In genomic region chr2:72313312-72313711, GRCm38 (mm10) we compare ENCODE assay signal across 16 mouse cellular contexts. TPM values are rescaled to one million over a fixed set of nuclear protein-coding genes. Genes with fewer than 3 reads are reported as not detected.
DNase-seq lines count a peak whose midpoint lies in the region; ATAC-seq and TF ChIP-seq lines count a peak whose summit lies in the region.
"Had no signal": no experiment of that assay in that cellular context is flagged by ENCODE, and none has a peak within 500 bp of the region (broad histone marks: within the 10 kb centered on the region; RNA-seq: fewer than 3 reads in every experiment).

No protein-coding gene starts in this region.

- no peaks in the 10 kb centered on the region for H3K9me3 ChIP-seq in erythroblast, embryonic 14.5 days (ENCODE audit: control insufficient read depth, low read length)
- no peaks in the 10 kb centered on the region for H3K9me3 ChIP-seq in liver, embryonic 11.5 days (ENCODE audit: control insufficient read depth, low read length)
- no peaks in the 10 kb centered on the region for H3K9me3 ChIP-seq in lung, embryonic 15.5 days
- H3K9me3 ChIP-seq in neural tube, embryonic 15.5 days (replicated peaks), result no peaks in the 10 kb centered on the region

- no peak for DNase-seq in liver, embryonic 11.5 days (ENCODE audit: low spot score)
- no peak for DNase-seq in spleen, adult 18-20 months
- no peak for DNase-seq in cerebellum, adult 9-11 months
- DNase-seq: B cell, adult 2 months; cerebellum, adult 18-20 months; heart, adult 18-20 months; heart, postnatal 14 days; kidney, postnatal 10 days; left cerebral cortex, postnatal 4 days; right cerebral cortex, adult 18-20 months had no signal

- H3K27me3 ChIP-seq in erythroblast, embryonic 14.5 days (ENCODE audit: control insufficient read depth), result no peaks in the 10 kb centered on the region
- H3K27me3 ChIP-seq in C2C12 (ENCODE audit: control insufficient read depth, insufficient read depth, insufficient read length), result no peaks in the 10 kb centered on the region
- H3K27me3 ChIP-seq in liver, embryonic 11.5 days (replicated peaks; ENCODE audit: control insufficient read depth, insufficient read depth, low read length), result no peaks in the 10 kb centered on the region
- no peaks in the 10 kb centered on the region for H3K27me3 ChIP-seq in lung, embryonic 15.5 days
- H3K27me3 ChIP-seq in neural tube, embryonic 15.5 days (replicated peaks), result no peaks in the 10 kb centered on the region

- no peak overlapping the region for H3ac ChIP-seq in C2C12 (ENCODE audit: control insufficient read depth, insufficient read length, low read depth)

- no peak overlapping the region for H3K27ac ChIP-seq in liver, embryonic 11.5 days (ENCODE audit: low read depth, low read length)
- no peak overlapping the region for H3K27ac ChIP-seq in lung, embryonic 15.5 days
- H3K27ac ChIP-seq in neural tube, embryonic 15.5 days (replicated peaks), result no peak overlapping the region
- H3K27ac ChIP-seq: hindbrain, postnatal 0 days had no signal

- peaks cover 24% of the 10 kb centered on the region for H3K36me3 ChIP-seq in erythroblast, embryonic 14.5 days (ENCODE audit: control insufficient read depth)
- peaks cover 29% of the 10 kb centered on the region for H3K36me3 ChIP-seq in C2C12 (ENCODE audit: control insufficient read depth, insufficient read depth)
- no peaks in the 10 kb centered on the region for H3K36me3 ChIP-seq in liver, embryonic 11.5 days (ENCODE audit: control insufficient read depth, insufficient read depth, low read length)
- 0 out of 2 replicates have a peak, but pooled peaks cover 5% of the 10 kb centered on the region for H3K36me3 ChIP-seq in lung, embryonic 15.5 days
- no peaks in the 10 kb centered on the region for H3K36me3 ChIP-seq in neural tube, embryonic 15.5 days

- H3K4me2 ChIP-seq in liver, embryonic 11.5 days, result no peak overlapping the region
- no peak overlapping the region for H3K4me2 ChIP-seq in lung, embryonic 15.5 days
- H3K4me2 ChIP-seq in neural tube, embryonic 15.5 days, result no peak overlapping the region

- ATAC-seq in erythroblast, adult 5-6 weeks (replicated peaks; ENCODE audit: low FRiP score, poor library complexity, severe bottlenecking), result no peak
- 0 out of 2 replicates have a peak, but pooled peaks have one; percentile 51 for ATAC-seq in liver, embryonic 11.5 days (replicated peaks; ENCODE audit: low FRiP score)
- peak; percentile 62; the same call in 1 of the 2 replicates for ATAC-seq in lung, embryonic 15.5 days (ENCODE audit: borderline replicate concordance, extremely low read depth, low FRiP score, low TSS enrichment)
- ATAC-seq in neural tube, embryonic 15.5 days (ENCODE audit: low FRiP score), result no peak
- ATAC-seq: hindbrain, postnatal 0 days had no signal

- no peak for TF ChIP-seq CTCF in C2C12 (IDR thresholded peaks at IDR 0.05; ENCODE audit: control insufficient read depth, insufficient read depth, insufficient read length)

- H3K4me3 ChIP-seq in erythroblast, embryonic 14.5 days (replicated peaks), result peak overlapping the region; percentile 4
- no peak overlapping the region for H3K4me3 ChIP-seq in C2C12 (ENCODE audit: insufficient read depth, poor library complexity, severe bottlenecking)
- H3K4me3 ChIP-seq in liver, embryonic 11.5 days (ENCODE audit: low read depth, low read length), result no peak overlapping the region
- H3K4me3 ChIP-seq in lung, embryonic 15.5 days, result no peak overlapping the region
- H3K4me3 ChIP-seq in neural tube, embryonic 15.5 days (replicated peaks), result no peak overlapping the region

- 76% methylated on average over 11 of the region's 11 CpGs for WGBS in liver, embryonic 11.5 days
- WGBS in lung, embryonic 15.5 days, result 68% methylated on average over 11 of the region's 11 CpGs
- 89% methylated on average over 11 of the region's 11 CpGs for WGBS in neural tube, embryonic 15.5 days

- H3K9ac ChIP-seq in liver, embryonic 11.5 days (ENCODE audit: low read depth, low read length), result no peak overlapping the region
- no peak overlapping the region for H3K9ac ChIP-seq in lung, embryonic 15.5 days
- H3K9ac ChIP-seq in neural tube, embryonic 15.5 days (replicated peaks), result no peak overlapping the region

- H3K79me2 ChIP-seq in C2C12 (ENCODE audit: control insufficient read depth, insufficient read depth), result peaks cover 98% of the 10 kb centered on the region

- H3K4me1 ChIP-seq in erythroblast, embryonic 14.5 days (ENCODE audit: control insufficient read depth), result no peaks in the 10 kb centered on the region; the same call in 1 of the 2 replicates
- H3K4me1 ChIP-seq in liver, embryonic 11.5 days (replicated peaks; ENCODE audit: control insufficient read depth, insufficient read depth, low read length), result peaks cover 7% of the 10 kb centered on the region; the same call in 1 of the 2 replicates
- H3K4me1 ChIP-seq in lung, embryonic 15.5 days, result peaks cover 30% of the 10 kb centered on the region
- H3K4me1 ChIP-seq in neural tube, embryonic 15.5 days, result no peaks in the 10 kb centered on the region

- peaks cover 71% of the 10 kb centered on the region for H3K79me3 ChIP-seq in C2C12 (ENCODE audit: low read depth)

TF ChIP-seq in C2C12, 6 proteins besides CTCF, POLR2A, EP300 and RAD21:
- TF ChIP-seq USF1 (IDR thresholded peaks at IDR 0.05; ENCODE audit: low read depth), result no peak
- TF ChIP-seq CEBPB (IDR thresholded peaks at IDR 0.05; ENCODE audit: low read depth), result peak; percentile 12

RNA-seq across cellular contexts. Expression of gene Map3k20, which starts 27.9 kb away (rescaled TPM):
- 0.21 and 0.30 TPM in 2 replicates for polyA plus RNA-seq in erythroblast, embryonic 14.5 days (2012)
- 27.0 and 37.1 TPM in 2 replicates for total RNA-seq in erythroblast, adult 5-6 weeks (2015; ENCODE audit: low replicate concordance)
- 18.7 and 24.3 TPM in 2 replicates for total RNA-seq in erythroblast, adult 5-6 weeks (2017; ENCODE audit: low replicate concordance)
- 19.5 TPM for polyA plus RNA-seq in C2C12 (2012; fragmentation: generic; extraction: Trizol)
- polyA plus RNA-seq in liver, embryonic 11.5 days (2014; fragmentation: Nextera tagmentation; extraction: Ambion mirVana), result 12.2 and 17.2 TPM in 2 replicates
- 30.2 and 31.2 TPM in 2 replicates for polyA plus RNA-seq in lung, embryonic 15.5 days (2015; fragmentation: Nextera tagmentation; extraction: Ambion mirVana)
- 3.8 and 5.5 TPM in 2 replicates for polyA plus RNA-seq in neural tube, embryonic 15.5 days (2015; fragmentation: Nextera tagmentation; extraction: Ambion mirVana)

Comparison
In these comparisons a context has a peak if more than half of its experiments do, and no peak if none do; other contexts are left out.
1. ATAC-seq: peak in liver, embryonic 11.5 days (single experiment) and lung, embryonic 15.5 days (single experiment); none in erythroblast, adult 5-6 weeks (single experiment) and neural tube, embryonic 15.5 days (single experiment).